Mouse (Mus musculus) kidney, embryonic 14.5 days (tissue): ENCODE data around the gene Mylpf. TPM values are rescaled to one million over a fixed set of nuclear protein-coding genes. Genes with fewer than 3 reads are reported as not detected.

Experiments used
- ATAC-seq: fragments of 200-750 bp; cut with Nextera tagmentation; 2 replicates; pipeline ENCODE4 v1.8.0; 2017; ENCODE audit warnings: moderate number of reproducible peaks, mild to moderate bottlenecking, moderate TSS enrichment, moderate library complexity; ENCODE audit not compliant: low FRiP score, low TSS enrichment
- H3K27ac ChIP-seq: fragments of 300-500 bp; sonication (generic); 2 replicates; pipeline ENCODE4 v1.5.1; 2014; ENCODE audit warnings: low read depth, mild to moderate bottlenecking, low read length, moderate library complexity, mixed read lengths
- H3K27me3 ChIP-seq: fragments of 300-500 bp; sonication (generic); 2 replicates; pipeline ENCODE4 v1.6.1; 2014; ENCODE audit warnings: mild to moderate bottlenecking, low read length; ENCODE audit not compliant: control insufficient read depth, insufficient read depth
- H3K36me3 ChIP-seq: fragments of 300-500 bp; sonication (generic); 2 replicates; pipeline ENCODE4 v1.6.1; 2014; ENCODE audit warnings: low read length, mixed read lengths; ENCODE audit not compliant: control insufficient read depth, insufficient read depth
- H3K4me1 ChIP-seq: fragments of 300-500 bp; sonication (generic); 2 replicates; pipeline ENCODE4 v1.6.1; 2014; ENCODE audit warnings: low read length, mixed read lengths; ENCODE audit not compliant: control insufficient read depth, insufficient read depth
- H3K4me2 ChIP-seq: fragments of 300-500 bp; sonication (generic); replicated peaks from 2 replicates; pipeline ENCODE4 v1.6.1; 2014; ENCODE audit warnings: low read depth, mild to moderate bottlenecking, low read length
- H3K4me3 ChIP-seq: fragments of 300-500 bp; sonication (generic); 2 replicates; pipeline ENCODE4 v1.5.1; 2014; ENCODE audit warnings: mild to moderate bottlenecking, low read length
- H3K9ac ChIP-seq: fragments of 300-500 bp; sonication (generic); 2 replicates; pipeline ENCODE4 v1.6.1; 2014; ENCODE audit warnings: low read depth, mild to moderate bottlenecking, low read length, moderate library complexity
- H3K9me3 ChIP-seq: fragments of 300-500 bp; sonication (generic); 2 replicates; pipeline ENCODE4 v1.6.1; 2016; ENCODE audit warnings: low read length; ENCODE audit not compliant: control insufficient read depth
- WGBS: fragments of 180-500 bp; shearing (Covaris S2); extraction: QIAGEN DNeasy Blood & Tissue Kit; methylation state at CpG from one replicate; pipeline ENCODE4 v1.1.7; 2014; 5-methylcytosine and 5-hydroxymethylcytosine counted together
- polyA plus RNA-seq: library from polyadenylated mRNA; unstranded; fragments of >200 nt; fragmentation: Nextera tagmentation; extraction: Ambion mirVana; gene quantifications from 2 replicates; pipeline ENCODE4 v1.2.1, GENCODE M21; 2014

Gene Mylpf
- polyA plus RNA-seq, 1 experiment from 2014 or later, result 10.3 TPM

GRCm38 (mm10) chr7:127212432-127213250, 4.0 kb downstream of the Mylpf start:
- Histone ChIP-seq H3K4me2 (no peak overlapping the region), H3K27me3 (no peaks in the 10 kb centered on the region), H3K27ac (no peak overlapping the region), H3K9me3 (no peaks in the 10 kb centered on the region), H3K4me3 (no peak overlapping the region), H3K36me3 (no peaks in the 10 kb centered on the region), H3K9ac (no peak overlapping the region), H3K4me1 (0 out of 2 replicates have a peak, but pooled peaks cover 4% of the 10 kb centered on the region)
- WGBS, result 86% methylated on average over 12 of the region's 12 CpGs
- ATAC-seq, result no peak

GRCm38 (mm10) chr7:127213485-127213884, 4.8 kb downstream of the Mylpf start:
- WGBS, result 34% methylated on average over 7 of the region's 7 CpGs
- no peak for ATAC-seq
- Histone ChIP-seq H3K36me3 (no peaks in the 10 kb centered on the region), H3K9ac (no peak overlapping the region), H3K27me3 (no peaks in the 10 kb centered on the region), H3K4me2 (no peak overlapping the region), H3K27ac (no peak overlapping the region), H3K4me1 (0 out of 2 replicates have a peak, but pooled peaks cover 4% of the 10 kb centered on the region), H3K9me3 (no peaks in the 10 kb centered on the region), H3K4me3 (no peak overlapping the region)

GRCm38 (mm10) chr7:127213930-127214329, 5.2 kb downstream of the Mylpf start:
- Histone ChIP-seq H3K9me3 (no peaks in the 10 kb centered on the region), H3K9ac (no peak overlapping the region), H3K4me3 (no peak overlapping the region), H3K27ac (no peak overlapping the region), H3K36me3 (no peaks in the 10 kb centered on the region), H3K4me2 (peak overlapping the region; percentile 51), H3K4me1 (0 out of 2 replicates have a peak, but pooled peaks cover 4% of the 10 kb centered on the region), H3K27me3 (no peaks in the 10 kb centered on the region)
- no peak for ATAC-seq
- WGBS, result 49% methylated on average over 12 of the region's 12 CpGs

DNA sequence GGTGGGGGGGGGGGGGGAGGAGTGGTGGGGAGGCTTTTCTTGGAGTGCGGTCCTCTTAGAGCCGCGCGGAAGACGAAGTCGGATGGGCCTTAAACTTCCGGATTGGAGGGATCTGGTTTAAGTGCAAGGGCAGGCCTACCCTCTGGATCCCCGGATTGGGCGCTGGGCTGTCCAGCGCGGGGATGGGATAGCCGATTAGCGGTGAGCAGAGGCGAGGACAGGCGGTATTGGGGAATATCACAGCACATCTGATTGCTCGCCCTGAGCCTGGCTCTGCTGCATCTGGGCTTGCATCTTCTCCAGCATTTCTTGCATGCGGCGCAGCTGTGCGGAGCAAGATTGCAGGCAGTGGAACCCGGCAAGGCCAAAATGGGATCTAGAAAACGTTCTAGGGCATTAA, 5.8 kb downstream of the Mylpf start:
- Histone ChIP-seq H3K9me3 (no peaks in the 10 kb centered on the region), H3K4me3 (peak overlapping the region; percentile 19; the same call in 1 of the 2 replicates), H3K27ac (no peak overlapping the region), H3K9ac (no peak overlapping the region; the same call in 1 of the 2 replicates), H3K36me3 (no peaks in the 10 kb centered on the region), H3K4me2 (peak overlapping the region; percentile 51), H3K27me3 (no peaks in the 10 kb centered on the region), H3K4me1 (0 out of 2 replicates have a peak, but pooled peaks cover 4% of the 10 kb centered on the region)
- no peak for ATAC-seq
- WGBS, result 32% methylated on average over 21 of the region's 21 CpGs

- Histone ChIP-seq H3K4me2 (peak overlapping the region; percentile 51), H3K4me3 (peak overlapping the region; percentile 19), H3K27ac (no peak overlapping the region), H3K36me3 (no peaks in the 10 kb centered on the region), H3K27me3 (no peaks in the 10 kb centered on the region), H3K4me1 (0 out of 2 replicates have a peak, but pooled peaks cover 4% of the 10 kb centered on the region), H3K9ac (no peak overlapping the region; the same call in 1 of the 2 replicates), H3K9me3 (no peaks in the 10 kb centered on the region)
- WGBS, result 22% methylated on average over 33 of the region's 33 CpGs
- peak; percentile 44 for ATAC-seq
These were observed 6.5 kb downstream of the Mylpf start for GRCm38 (mm10) chr7:127214981-127215871.

DNA sequence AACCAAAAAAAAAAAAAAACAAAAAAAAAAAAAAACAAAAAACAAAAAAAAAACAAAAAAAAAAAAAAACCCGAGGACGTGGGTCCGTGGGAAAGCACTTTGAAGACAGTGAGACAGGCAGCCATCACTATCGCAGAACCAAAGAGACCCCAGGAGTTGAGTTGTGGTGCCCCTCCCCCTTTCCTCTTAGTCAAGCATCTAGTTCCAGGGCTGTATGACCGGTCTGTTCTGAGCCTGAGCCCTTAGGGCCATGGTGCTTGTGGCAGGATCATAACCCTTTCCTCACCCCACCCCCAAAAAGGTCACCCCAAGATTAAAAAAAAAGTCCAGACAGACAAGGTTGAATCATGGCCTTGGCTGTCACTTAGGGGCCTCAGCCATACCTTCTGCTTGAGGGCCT, 7.6 kb downstream of the Mylpf start:
- Histone ChIP-seq H3K27me3 (no peaks in the 10 kb centered on the region), H3K27ac (no peak overlapping the region), H3K9me3 (no peaks in the 10 kb centered on the region), H3K9ac (no peak overlapping the region), H3K4me2 (no peak overlapping the region), H3K4me3 (no peak overlapping the region), H3K36me3 (no peaks in the 10 kb centered on the region), H3K4me1 (0 out of 2 replicates have a peak, but pooled peaks cover 4% of the 10 kb centered on the region)
- 82% methylated on average over 5 of the region's 5 CpGs for WGBS
- ATAC-seq, result no peak

DNA sequence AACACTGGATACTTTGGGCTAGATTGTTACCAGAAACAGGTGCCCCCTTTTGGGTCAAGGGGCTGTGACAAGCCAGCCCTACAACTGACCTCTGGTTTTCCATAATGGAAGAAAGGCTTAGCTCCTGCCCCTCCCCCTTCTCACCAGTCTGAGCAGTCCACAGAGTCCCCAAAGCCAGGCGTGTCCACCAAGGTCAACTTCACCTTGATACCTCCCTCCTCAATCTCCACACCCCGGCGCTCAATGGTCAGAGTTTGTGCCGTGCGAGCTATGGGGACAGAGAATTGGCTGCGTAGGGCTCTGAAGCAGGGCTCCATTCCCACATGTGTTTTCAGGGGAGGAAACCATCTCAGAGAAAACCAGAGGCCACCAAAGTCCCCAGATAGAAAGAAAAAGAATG, 8.8 kb downstream of the Mylpf start:
- H3K4me1 ChIP-seq, result 0 out of 2 replicates have a peak, but pooled peaks cover 4% of the 10 kb centered on the region
- WGBS, result 88% methylated on average over 6 of the region's 6 CpGs
- no peaks in the 10 kb centered on the region for H3K27me3 ChIP-seq
- no peaks in the 10 kb centered on the region for H3K9me3 ChIP-seq
- no peak overlapping the region for H3K4me3 ChIP-seq
- no peak for ATAC-seq
- no peak overlapping the region for H3K4me2 ChIP-seq
- H3K27ac ChIP-seq, result no peak overlapping the region
- H3K9ac ChIP-seq, result no peak overlapping the region
- H3K36me3 ChIP-seq, result no peaks in the 10 kb centered on the region

DNA sequence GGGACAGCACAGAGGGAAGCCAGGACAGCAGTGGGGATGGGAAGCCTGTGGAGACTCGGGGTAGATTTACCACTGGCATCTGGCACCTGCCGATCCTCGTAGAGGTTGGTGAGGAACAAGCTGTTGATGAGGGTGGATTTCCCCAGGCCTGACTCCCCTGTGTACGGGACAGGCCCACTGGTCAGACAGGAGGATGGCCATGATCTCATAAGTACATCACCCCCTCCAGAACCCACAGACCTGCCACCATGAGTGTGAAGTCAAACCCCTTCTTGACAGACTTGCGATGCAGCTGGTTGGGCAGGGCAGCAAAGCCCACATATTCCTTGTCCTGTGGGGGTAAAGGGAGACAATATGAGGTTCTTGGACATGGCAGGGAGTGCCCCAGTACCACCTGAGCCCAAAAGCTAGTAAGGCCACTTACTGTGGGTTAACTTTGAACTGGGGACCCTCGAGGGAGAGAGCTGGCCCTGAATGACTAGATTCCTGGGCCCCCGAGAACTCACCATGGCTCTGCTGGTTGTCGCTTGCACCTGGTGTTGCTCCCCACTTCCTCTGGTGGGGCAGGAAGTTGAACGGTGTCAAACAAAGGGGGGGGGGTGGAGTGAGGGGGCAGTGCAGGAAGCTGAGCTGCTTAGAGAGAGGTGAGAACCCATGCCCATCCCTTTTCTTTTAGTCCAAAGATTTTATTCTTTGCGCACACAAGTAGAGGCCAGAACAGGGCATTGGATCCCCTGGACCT, 9.4 kb downstream of the Mylpf start:
- Histone ChIP-seq H3K4me2 (no peak overlapping the region), H3K27ac (no peak overlapping the region), H3K36me3 (no peaks in the 10 kb centered on the region), H3K4me3 (no peak overlapping the region), H3K9me3 (no peaks in the 10 kb centered on the region), H3K9ac (no peak overlapping the region), H3K4me1 (0 out of 2 replicates have a peak, but pooled peaks cover 4% of the 10 kb centered on the region), H3K27me3 (no peaks in the 10 kb centered on the region)
- WGBS, result 77% methylated on average over 10 of the region's 10 CpGs
- ATAC-seq, result no peak
